ENCODE assay signal across 9 mouse cellular contexts in genomic region chr5:139610610-139611520, GRCm38 (mm10).
DNase-seq lines count a peak whose midpoint lies in the region; ATAC-seq lines count a peak whose summit lies in the region.
"Had no signal": no experiment of that assay in that cellular context is flagged by ENCODE, and none has a peak within 500 bp of the region (broad histone marks: within the 10 kb centered on the region; RNA-seq: fewer than 3 reads in every experiment).

No protein-coding gene starts in this region.

- H3K27ac ChIP-seq in embryonic facial prominence, embryonic 12.5 days = peak overlapping the region; percentile 36; the same call in 1 of the 2 replicates
- peak overlapping the region; percentile 78 for H3K27ac ChIP-seq in midbrain, embryonic 14.5 days (replicated peaks; ENCODE audit: low read depth, low read length)

- DNase-seq in embryo, embryonic 10 days (ENCODE audit: low spot score) = peak; percentile 54
- DNase-seq in embryo, embryonic 9.5 days (ENCODE audit: extremely low spot score) = no peak
- DNase-seq in cerebellum, adult 11 months = peak; percentile 96
- peak; percentile 78 for DNase-seq in midbrain, embryonic 14.5 days
- no peak for DNase-seq in layer of hippocampus, adult 9-11 months
- DNase-seq in urinary bladder, adult 18-20 months (ENCODE audit: low spot score in 2 of 2) = no peak

- no peaks in the 10 kb centered on the region for H3K36me3 ChIP-seq in embryonic facial prominence, embryonic 12.5 days
- H3K36me3 ChIP-seq in midbrain, embryonic 14.5 days (ENCODE audit: control insufficient read depth, insufficient read depth, low read length) = no peaks in the 10 kb centered on the region

- peaks cover 4% of the 10 kb centered on the region for H3K4me1 ChIP-seq in embryonic facial prominence, embryonic 12.5 days
- peaks cover 12% of the 10 kb centered on the region for H3K4me1 ChIP-seq in midbrain, embryonic 14.5 days (ENCODE audit: control insufficient read depth, insufficient read depth, low read length)

- H3K9ac ChIP-seq in embryonic facial prominence, embryonic 12.5 days = no peak overlapping the region
- H3K9ac ChIP-seq in midbrain, embryonic 14.5 days (replicated peaks; ENCODE audit: low read length) = peak overlapping the region; percentile 20; the same call in 1 of the 2 replicates

- H3K4me3 ChIP-seq in embryonic facial prominence, embryonic 12.5 days = no peak overlapping the region
- no peak overlapping the region for H3K4me3 ChIP-seq in midbrain, embryonic 14.5 days (replicated peaks; ENCODE audit: low read depth, low read length)

- ATAC-seq in embryonic facial prominence, embryonic 12.5 days (ENCODE audit: insufficient number of reproducible peaks, insufficient read depth, low FRiP score, low TSS enrichment) = no peak
- peak; percentile 81 for ATAC-seq in midbrain, embryonic 14.5 days (ENCODE audit: low FRiP score, low TSS enrichment)
- no peak for ATAC-seq in erythroid progenitor cell, adult 5-6 weeks (replicated peaks; ENCODE audit: low FRiP score, poor library complexity, severe bottlenecking)
- ATAC-seq: Patski had no signal

- H3K4me2 ChIP-seq in embryonic facial prominence, embryonic 12.5 days (replicated peaks) = no peak overlapping the region
- H3K4me2 ChIP-seq in midbrain, embryonic 14.5 days (ENCODE audit: low read length) = no peak overlapping the region

- 53% methylated on average over 28 of the region's 28 CpGs for WGBS in embryonic facial prominence, embryonic 12.5 days
- 27% methylated on average over 28 of the region's 28 CpGs for WGBS in midbrain, embryonic 14.5 days

- peaks cover 32% of the 10 kb centered on the region for H3K27me3 ChIP-seq in embryonic facial prominence, embryonic 12.5 days
- H3K27me3 ChIP-seq in midbrain, embryonic 14.5 days (ENCODE audit: control insufficient read depth, insufficient read depth, low read length) = no peaks in the 10 kb centered on the region

- H3K9me3 ChIP-seq in embryonic facial prominence, embryonic 12.5 days = no peaks in the 10 kb centered on the region
- H3K9me3 ChIP-seq in midbrain, embryonic 14.5 days (ENCODE audit: control insufficient read depth, low read length) = no peaks in the 10 kb centered on the region

Comparison
In these comparisons a context has a peak if more than half of its experiments do, and no peak if none do; other contexts are left out.
1. DNase-seq: peak in embryo, embryonic 10 days (single experiment), cerebellum, adult 11 months (single experiment) and midbrain, embryonic 14.5 days (single experiment); none in embryo, embryonic 9.5 days (single experiment), layer of hippocampus, adult 9-11 months (single experiment) and urinary bladder, adult 18-20 months (0 of 2).